Mouse (Mus musculus) right cerebral cortex, postnatal 10 days (tissue): Measurements from ENCODE around the gene Wbp1l.
A peak's percentile ranks its signal among the peaks of the same experiment; 100 is the strongest.
"Not testable (repeated sequence)": the region's sequence is repeated elsewhere in the genome, so short reads cannot be mapped to it uniquely, and the experiment has no call there.

ENCODE experiments used
- DNase-seq, 2 experiments: peaks; one replicate each; pipeline ENCODE4 v3.0.0; 2021; ENCODE audit warnings: low spot score in 2 of 2

The Wbp1l gene

GRCm38 (mm10) chr19:46598720-46599252, at the start of gene Wbp1l:
Gene Wbp1l (plus strand): TSS chr19:46599084.
- DNase-seq, result peak; percentile 99 to 100

- no peak for DNase-seq
These were observed 48.5 kb upstream of the Wbp1l start for GRCm38 (mm10) chr19:46550385-46550784.

GRCm38 (mm10) chr19:46552496-46552895, 46.4 kb upstream of the Wbp1l start:
- DNase-seq, result no peak

- DNase-seq, result peak; percentile 79 to 80
These were observed 45.3 kb upstream of the Wbp1l start for GRCm38 (mm10) chr19:46553541-46553955.

- no peak for DNase-seq
These were observed 40.9 kb upstream of the Wbp1l start for GRCm38 (mm10) chr19:46558009-46558408.

GRCm38 (mm10) chr19:46558631-46559030, 40.3 kb upstream of the Wbp1l start:
- no peak for DNase-seq

- DNase-seq, result peak; percentile 61 to 66
These were observed 36.8 kb upstream of the Wbp1l start for GRCm38 (mm10) chr19:46562132-46562531.

GRCm38 (mm10) chr19:46562581-46563515, 36.0 kb upstream of the Wbp1l start:
- no peak for DNase-seq

- DNase-seq, result no peak
These were observed 35.3 kb upstream of the Wbp1l start for GRCm38 (mm10) chr19:46563603-46564002.

GRCm38 (mm10) chr19:46564043-46564462, 34.8 kb upstream of the Wbp1l start:
- DNase-seq, result no peak

- not testable (repeated sequence) for DNase-seq
These were observed 27.5 kb upstream of the Wbp1l start for GRCm38 (mm10) chr19:46571211-46571877.

- DNase-seq, result no peak
These were observed 27.0 kb upstream of the Wbp1l start for GRCm38 (mm10) chr19:46571878-46572244.

- no peak for DNase-seq
These were observed 26.3 kb upstream of the Wbp1l start for GRCm38 (mm10) chr19:46572548-46572947.

- DNase-seq, result peak; percentile 97
These were observed 25.6 kb upstream of the Wbp1l start, which contains the start of the genes Arl3 and Sfxn2 for GRCm38 (mm10) chr19:46572951-46573937. Gene Arl3 (minus strand): TSS chr19:46573198. Gene Sfxn2 (plus strand): TSS chr19:46573365.

- DNase-seq, result no peak
These were observed 24.9 kb upstream of the Wbp1l start for GRCm38 (mm10) chr19:46573990-46574389.

- DNase-seq, result no peak
These were observed 23.7 kb upstream of the Wbp1l start for GRCm38 (mm10) chr19:46575196-46575595.

- peak; percentile 85 to 88 for DNase-seq
These were observed 10.9 kb upstream of the Wbp1l start for GRCm38 (mm10) chr19:46587823-46588508.

GRCm38 (mm10) chr19:46591575-46591974, 7.3 kb upstream of the Wbp1l start:
- no peak for DNase-seq

- no peak for DNase-seq
These were observed 6.0 kb upstream of the Wbp1l start for GRCm38 (mm10) chr19:46592751-46593439.

GRCm38 (mm10) chr19:46598187-46598586, 697 bp upstream of the Wbp1l start:
- no peak for DNase-seq
